Mouse (Mus musculus): ENCODE results near the gene Arl4a.

The Arl4a gene

GRCm38 (mm10) chr12:39968109-39968508, 69.7 kb downstream of the Arl4a start:
- in situ Hi-C loops (cut with MboI, MseI), result no loop called here

- in situ Hi-C loops (cut with MboI, MseI), result no loop called here
Measured at GRCm38 (mm10) chr12:39959166-39959565, 78.7 kb downstream of the Arl4a start.

- in situ Hi-C loops (cut with MboI, MseI), result no loop called here
Measured at GRCm38 (mm10) chr12:39957931-39958671, 79.7 kb downstream of the Arl4a start.

- in situ Hi-C loops (cut with MboI, MseI), result no loop called here
Measured at GRCm38 (mm10) chr12:39956396-39956795, 81.4 kb downstream of the Arl4a start.
